Mouse (Mus musculus): Measurements from ENCODE around the gene Olfr566.

Olfr566 gene

DNA sequence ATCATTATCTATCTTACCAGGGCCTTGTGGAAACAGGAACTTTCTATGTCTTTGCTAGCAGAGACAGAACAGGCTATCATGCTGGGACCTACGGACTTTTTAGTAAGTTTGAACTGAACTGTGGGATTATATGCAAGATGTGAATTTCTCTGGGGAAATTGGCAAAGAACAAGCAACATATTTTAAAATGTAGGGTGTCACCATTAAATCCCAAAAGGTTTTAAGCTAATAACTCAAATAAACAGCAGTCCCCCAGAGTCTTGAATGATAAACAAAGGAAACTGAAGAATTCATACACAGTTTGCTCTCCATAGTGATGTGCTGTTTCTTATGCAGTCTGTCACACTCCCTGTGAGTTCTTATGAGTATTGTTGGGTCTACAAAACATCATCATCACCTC is at the start of gene Olfr566:
TSS of gene Olfr566 (minus strand) at position 101 of the 400 bp plus-strand sequence.
- no peak for DNase-seq (ENCODE audit: low read depth, low spot score)

GRCm38 (mm10) chr7:102890782-102891181 is 32.2 kb upstream of the Olfr566 start, which contains the start of gene Olfr569:
Gene Olfr569 (minus strand): TSS chr7:102890882.
- DNase-seq (ENCODE audit: low read depth, low spot score), result no peak

GRCm38 (mm10) chr7:102876822-102877221 is 18.3 kb upstream of the Olfr566 start, which contains the start of gene Olfr568:
Gene Olfr568 (plus strand): TSS chr7:102877122.
- no peak for DNase-seq (ENCODE audit: low read depth, low spot score)

GRCm38 (mm10) chr7:102855807-102856206 is 2.8 kb downstream of the Olfr566 start:
- DNase-seq (ENCODE audit: low read depth, low spot score), result no peak

Data from telencephalon, adult 2 months (tissue).